Mouse (Mus musculus): ENCODE measurements around the gene Foxb2. TPM values are rescaled to one million over a fixed set of nuclear protein-coding genes. Genes with fewer than 3 reads are reported as not detected.
"Not testable (repeated sequence)": the region's sequence is repeated elsewhere in the genome, so short reads cannot be mapped to it uniquely, and the experiment has no call there.

Gene Foxb2
- polyA plus RNA-seq, 1 experiment: not detected

DNA sequence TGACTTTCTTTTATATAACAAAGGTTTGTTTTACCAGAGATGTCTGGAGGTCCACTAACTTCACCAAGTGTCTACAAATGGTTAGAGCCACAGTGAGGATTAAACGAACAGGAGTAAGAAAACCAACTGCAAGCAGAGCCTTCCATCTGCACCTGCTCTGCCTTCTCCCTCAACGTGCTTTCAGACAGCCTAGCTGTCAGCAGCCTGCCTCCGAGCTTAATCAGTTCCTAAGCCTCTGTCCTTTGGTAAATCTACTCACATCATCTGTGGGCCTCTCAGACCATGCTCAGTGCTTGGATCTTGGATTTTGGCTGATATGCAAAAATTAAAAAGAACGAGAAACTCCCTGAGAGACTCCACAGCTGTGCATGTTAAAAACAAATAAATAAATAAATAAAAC is 15.0 kb downstream of the Foxb2 start:
- Histone ChIP-seq H3ac (ENCODE audit: control insufficient read depth, insufficient read length) (no peak overlapping the region), H3K79me2 (ENCODE audit: control insufficient read depth, insufficient read depth) (no peaks in the 10 kb centered on the region), H3K4me2 (ENCODE audit: low read depth) (no peak overlapping the region), H3K27me3 (ENCODE audit: control insufficient read depth, insufficient read depth, insufficient read length) (no peaks in the 10 kb centered on the region), H3K36me3 (ENCODE audit: control insufficient read depth, insufficient read depth) (no peaks in the 10 kb centered on the region), H3K4me3 (no peak overlapping the region)
- TF ChIP-seq MAX (IDR thresholded peaks at IDR 0.05; ENCODE audit: low read depth) (no peak), MYOD1 (IDR thresholded peaks at IDR 0.05; ENCODE audit: control insufficient read depth in 1 of 3, insufficient read length in 2 of 3, low read depth in 2 of 3) (no peak), SRF (IDR thresholded peaks at IDR 0.05; ENCODE audit: control insufficient read depth, insufficient read length, low read depth) (no peak), REST (IDR thresholded peaks at IDR 0.05; ENCODE audit: insufficient read depth, insufficient read length) (no peak), TCF3 (IDR thresholded peaks at IDR 0.05; ENCODE audit: insufficient read length, low read depth) (no peak), POLR2AphosphoS2 (IDR thresholded peaks at IDR 0.05; ENCODE audit: insufficient read length, low read depth) (no peak), USF1 (IDR thresholded peaks at IDR 0.05; ENCODE audit: low read depth) (no peak), MYOG (IDR thresholded peaks at IDR 0.05; ENCODE audit: control insufficient read depth in 1 of 3, insufficient read depth in 1 of 3, insufficient read length in 2 of 3, low read depth in 2 of 3) (no peak), TCF12 (IDR thresholded peaks at IDR 0.05; ENCODE audit: insufficient read depth, poor library complexity, severe bottlenecking) (no peak), CEBPB (IDR thresholded peaks at IDR 0.05; ENCODE audit: insufficient read depth, poor library complexity, severe bottlenecking) (no peak), POLR2A (IDR thresholded peaks at IDR 0.05; ENCODE audit: insufficient read length, low read depth) (no peak), E2F4 (IDR thresholded peaks at IDR 0.05; ENCODE audit: insufficient read depth) (no peak)

DNA sequence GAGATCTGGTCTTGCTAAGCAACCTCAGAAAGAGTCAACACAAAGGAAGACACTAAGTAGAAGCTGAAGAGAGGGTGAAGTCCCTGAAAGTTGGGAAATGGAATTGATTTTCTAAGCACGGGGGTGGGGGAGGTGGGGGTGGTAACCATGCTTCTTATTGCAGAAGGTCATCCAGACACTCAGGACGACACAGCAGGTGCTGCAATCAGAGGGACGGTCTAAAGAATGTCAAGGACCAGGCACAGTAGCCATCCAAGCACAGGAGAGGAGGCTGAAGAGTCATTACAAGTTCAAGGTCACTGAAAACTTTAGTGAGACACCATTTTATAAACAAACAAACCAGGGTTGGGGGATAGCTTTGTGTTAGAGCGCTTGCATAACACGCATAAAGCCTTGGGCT is 16.9 kb downstream of the Foxb2 start:
- Histone ChIP-seq H3K27me3 (ENCODE audit: control insufficient read depth, insufficient read depth, insufficient read length) (no peaks in the 10 kb centered on the region), H3K4me2 (ENCODE audit: low read depth) (no peak overlapping the region), H3K4me3 (no peak overlapping the region), H3K36me3 (ENCODE audit: control insufficient read depth, insufficient read depth) (no peaks in the 10 kb centered on the region), H3ac (ENCODE audit: control insufficient read depth, insufficient read length) (no peak overlapping the region), H3K79me2 (ENCODE audit: control insufficient read depth, insufficient read depth) (no peaks in the 10 kb centered on the region)
- TF ChIP-seq TCF3 (IDR thresholded peaks at IDR 0.05; ENCODE audit: insufficient read length, low read depth): no peak
- no peak for TF ChIP-seq REST (IDR thresholded peaks at IDR 0.05; ENCODE audit: insufficient read depth, insufficient read length)
- TF ChIP-seq USF1 (IDR thresholded peaks at IDR 0.05; ENCODE audit: low read depth): no peak
- no peak for TF ChIP-seq E2F4 (IDR thresholded peaks at IDR 0.05; ENCODE audit: insufficient read depth)

DNA sequence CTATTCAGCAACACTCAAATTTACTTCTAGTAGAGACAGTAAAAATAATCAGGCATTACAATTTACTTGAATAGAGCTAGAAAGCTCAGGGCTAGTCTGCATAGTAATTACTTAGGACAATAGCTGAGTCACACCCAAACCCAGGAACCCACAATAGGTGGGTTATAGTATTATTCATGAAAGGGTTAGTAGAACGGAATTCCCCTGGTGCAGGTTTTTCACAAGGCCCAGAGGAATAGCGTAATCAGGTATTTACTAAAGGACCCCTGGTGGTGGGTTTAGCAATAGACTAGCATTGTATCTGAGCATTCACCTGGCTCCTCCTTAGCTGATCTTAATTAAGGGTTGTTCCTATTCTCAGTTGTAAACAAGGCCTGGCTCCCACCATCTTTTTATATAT is 29.5 kb downstream of the Foxb2 start:
- H3K79me2 ChIP-seq (ENCODE audit: control insufficient read depth, insufficient read depth); H3K27me3 ChIP-seq (ENCODE audit: control insufficient read depth, insufficient read depth, insufficient read length); H3K4me2 ChIP-seq (ENCODE audit: low read depth); H3ac ChIP-seq (ENCODE audit: control insufficient read depth, insufficient read length); H3K4me3 ChIP-seq; H3K36me3 ChIP-seq (ENCODE audit: control insufficient read depth, insufficient read depth): not testable (repeated sequence)

DNA sequence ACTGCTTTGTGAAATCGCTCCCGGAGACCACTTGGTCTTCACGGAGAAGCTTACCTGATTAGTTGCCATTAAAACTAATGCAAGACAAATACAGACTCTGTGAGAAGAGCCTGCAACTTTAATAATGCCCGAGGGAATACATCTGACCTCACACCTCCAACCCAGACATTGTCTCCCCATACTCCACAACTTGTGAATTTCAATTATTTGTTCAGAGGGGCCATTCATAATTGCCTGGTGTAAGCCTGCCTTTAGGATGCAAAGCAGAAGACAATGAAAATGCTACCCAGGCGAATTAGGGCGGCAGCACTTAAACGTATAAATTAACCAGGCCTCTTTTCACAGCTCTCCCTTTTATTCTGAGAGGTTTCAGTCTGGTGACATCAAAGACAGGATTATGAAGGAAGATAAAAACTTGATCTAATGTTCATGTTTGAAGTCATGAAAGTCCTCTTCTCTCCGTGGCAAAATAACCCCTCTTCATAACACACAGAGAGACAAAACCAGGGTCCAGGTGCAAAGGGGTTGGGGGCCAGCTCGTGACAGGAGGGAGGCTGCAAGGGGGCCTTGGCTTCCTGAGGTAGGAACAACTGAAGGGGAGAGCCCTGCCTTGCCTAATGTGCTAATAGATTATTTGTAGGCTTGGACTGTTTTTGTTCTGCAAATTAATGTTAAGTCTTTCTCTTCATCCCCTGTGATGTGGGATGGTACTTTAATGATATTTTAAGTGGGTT is 31.9 kb downstream of the Foxb2 start:
- H3K4me2 ChIP-seq (ENCODE audit: low read depth): no peak overlapping the region
- H3K79me2 ChIP-seq (ENCODE audit: control insufficient read depth, insufficient read depth): no peaks in the 10 kb centered on the region
- H3K27me3 ChIP-seq (ENCODE audit: control insufficient read depth, insufficient read depth, insufficient read length): no peaks in the 10 kb centered on the region
- no peak overlapping the region for H3K4me3 ChIP-seq
- no peak for TF ChIP-seq MAX (IDR thresholded peaks at IDR 0.05; ENCODE audit: low read depth)
- no peak for TF ChIP-seq TCF3 (IDR thresholded peaks at IDR 0.05; ENCODE audit: insufficient read length, low read depth)
- no peak for TF ChIP-seq REST (IDR thresholded peaks at IDR 0.05; ENCODE audit: insufficient read depth, insufficient read length)
- TF ChIP-seq USF1 (IDR thresholded peaks at IDR 0.05; ENCODE audit: low read depth): no peak
- no peak for TF ChIP-seq TCF12 (IDR thresholded peaks at IDR 0.05; ENCODE audit: insufficient read depth, poor library complexity, severe bottlenecking)
- TF ChIP-seq POLR2A (IDR thresholded peaks at IDR 0.05; ENCODE audit: insufficient read length, low read depth): no peak
- no peak for TF ChIP-seq SRF (IDR thresholded peaks at IDR 0.05; ENCODE audit: control insufficient read depth, insufficient read length, low read depth)
- no peak for TF ChIP-seq POLR2AphosphoS2 (IDR thresholded peaks at IDR 0.05; ENCODE audit: insufficient read length, low read depth)
- TF ChIP-seq MYOD1 (IDR thresholded peaks at IDR 0.05; ENCODE audit: control insufficient read depth in 1 of 3, insufficient read length in 2 of 3, low read depth in 2 of 3): no peak
- no peak for TF ChIP-seq CEBPB (IDR thresholded peaks at IDR 0.05; ENCODE audit: insufficient read depth, poor library complexity, severe bottlenecking)
- TF ChIP-seq E2F4 (IDR thresholded peaks at IDR 0.05; ENCODE audit: insufficient read depth): no peak
- no peak for TF ChIP-seq MYOG (IDR thresholded peaks at IDR 0.05; ENCODE audit: control insufficient read depth in 1 of 3, insufficient read depth in 1 of 3, insufficient read length in 2 of 3, low read depth in 2 of 3)
- H3K36me3 ChIP-seq (ENCODE audit: control insufficient read depth, insufficient read depth): no peaks in the 10 kb centered on the region
- no peak overlapping the region for H3ac ChIP-seq (ENCODE audit: control insufficient read depth, insufficient read length)

DNA sequence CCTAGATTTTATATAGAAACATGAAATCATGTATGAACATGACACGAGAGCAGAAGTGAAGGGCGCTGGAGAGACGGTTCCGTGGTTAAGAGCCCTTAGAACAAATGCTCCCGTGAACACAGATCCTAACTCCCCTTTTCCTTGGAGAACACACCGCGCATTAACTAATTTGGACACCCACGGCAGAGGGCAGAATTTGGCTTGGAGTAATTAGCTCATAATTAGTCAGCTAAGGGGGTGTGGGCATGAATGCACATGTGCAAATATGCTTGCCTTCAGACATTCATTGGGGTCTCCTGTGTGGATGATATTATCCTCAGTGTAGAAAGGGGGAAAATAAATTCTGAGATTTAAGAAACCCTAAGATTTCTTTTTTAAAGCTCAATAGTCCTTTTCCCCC is 32.6 kb downstream of the Foxb2 start:
- no peaks in the 10 kb centered on the region for H3K27me3 ChIP-seq (ENCODE audit: control insufficient read depth, insufficient read depth, insufficient read length)
- no peaks in the 10 kb centered on the region for H3K36me3 ChIP-seq (ENCODE audit: control insufficient read depth, insufficient read depth)
- no peak overlapping the region for H3ac ChIP-seq (ENCODE audit: control insufficient read depth, insufficient read length)
- H3K79me2 ChIP-seq (ENCODE audit: control insufficient read depth, insufficient read depth): no peaks in the 10 kb centered on the region
- H3K4me3 ChIP-seq: no peak overlapping the region
- TF ChIP-seq USF1 (IDR thresholded peaks at IDR 0.05; ENCODE audit: low read depth) (no peak), MAX (IDR thresholded peaks at IDR 0.05; ENCODE audit: low read depth) (no peak), CEBPB (IDR thresholded peaks at IDR 0.05; ENCODE audit: insufficient read depth, poor library complexity, severe bottlenecking) (no peak), MYOD1 (IDR thresholded peaks at IDR 0.05; ENCODE audit: control insufficient read depth in 1 of 3, insufficient read length in 2 of 3, low read depth in 2 of 3) (no peak), POLR2AphosphoS2 (IDR thresholded peaks at IDR 0.05; ENCODE audit: insufficient read length, low read depth) (no peak), TCF3 (IDR thresholded peaks at IDR 0.05; ENCODE audit: insufficient read length, low read depth) (no peak), MYOG (IDR thresholded peaks at IDR 0.05; ENCODE audit: control insufficient read depth in 1 of 3, insufficient read depth in 1 of 3, insufficient read length in 2 of 3, low read depth in 2 of 3) (no peak), SRF (IDR thresholded peaks at IDR 0.05; ENCODE audit: control insufficient read depth, insufficient read length, low read depth) (no peak), E2F4 (IDR thresholded peaks at IDR 0.05; ENCODE audit: insufficient read depth) (no peak), TCF12 (IDR thresholded peaks at IDR 0.05; ENCODE audit: insufficient read depth, poor library complexity, severe bottlenecking) (no peak), POLR2A (IDR thresholded peaks at IDR 0.05; ENCODE audit: insufficient read length, low read depth) (no peak), REST (IDR thresholded peaks at IDR 0.05; ENCODE audit: insufficient read depth, insufficient read length) (no peak)
- H3K4me2 ChIP-seq (ENCODE audit: low read depth): no peak overlapping the region
